18 mouse cellular contexts compared by ENCODE assay signal in the genomic region with DNA sequence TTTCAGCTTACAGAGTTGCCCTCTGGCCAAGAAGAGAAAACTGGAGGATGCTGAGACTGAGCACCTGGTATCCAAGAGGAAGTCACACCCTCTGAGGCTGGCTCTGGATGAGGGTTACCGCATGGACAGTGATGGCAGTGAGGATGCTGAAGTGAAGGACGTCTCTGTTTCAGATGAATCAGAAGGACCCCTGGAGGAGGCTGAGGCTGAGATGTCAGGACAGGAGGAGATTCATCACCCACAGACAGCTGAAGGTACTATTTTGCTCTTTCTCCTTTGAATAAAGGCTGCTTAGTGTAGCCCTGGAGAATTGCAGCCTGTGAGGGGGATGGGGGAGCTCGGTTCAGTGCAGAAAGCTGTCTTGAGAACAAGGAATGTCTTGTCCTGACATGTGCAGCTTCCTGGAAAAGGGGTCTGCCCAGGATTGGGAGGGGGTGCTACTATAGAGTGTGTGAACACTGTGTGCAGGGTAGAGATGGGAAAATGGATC. TPM values are rescaled to one million over a fixed set of nuclear protein-coding genes. Genes with fewer than 3 reads are reported as not detected.
DNase-seq lines count a peak whose midpoint lies in the region; ATAC-seq lines count a peak whose summit lies in the region.
"Had no signal": no experiment of that assay in that cellular context is flagged by ENCODE, and none has a peak within 500 bp of the region (broad histone marks: within the 10 kb centered on the region; RNA-seq: fewer than 3 reads in every experiment).

No protein-coding gene starts in this region.

- H3K4me1 ChIP-seq in hindbrain, embryonic 14.5 days (replicated peaks; ENCODE audit: control insufficient read depth, insufficient read depth, low read length): no peaks in the 10 kb centered on the region
- H3K4me1 ChIP-seq in hindbrain, embryonic 11.5 days (replicated peaks; ENCODE audit: control insufficient read depth, insufficient read depth, low read length): no peaks in the 10 kb centered on the region
- H3K4me1 ChIP-seq in neural tube, embryonic 11.5 days (ENCODE audit: control insufficient read depth, insufficient read depth, low read length): no peaks in the 10 kb centered on the region
- H3K4me1 ChIP-seq: heart, embryonic 10.5 days had no signal

- H3K27ac ChIP-seq in hindbrain, embryonic 14.5 days: no peak overlapping the region
- no peak overlapping the region for H3K27ac ChIP-seq in hindbrain, embryonic 11.5 days (ENCODE audit: low read depth, low read length)
- H3K27ac ChIP-seq in neural tube, embryonic 11.5 days (ENCODE audit: low read depth, low read length): no peak overlapping the region
- H3K27ac ChIP-seq: heart, embryonic 10.5 days had no signal

- H3K4me3 ChIP-seq in hindbrain, embryonic 14.5 days (replicated peaks; ENCODE audit: low read length): no peak overlapping the region
- H3K4me3 ChIP-seq in hindbrain, embryonic 11.5 days (ENCODE audit: low read depth, low read length): no peak overlapping the region
- no peak overlapping the region for H3K4me3 ChIP-seq in neural tube, embryonic 11.5 days (ENCODE audit: low read depth, low read length)
- H3K4me3 ChIP-seq: heart, embryonic 10.5 days; megakaryocyte, embryonic 14.5 days had no signal

- H3K36me3 ChIP-seq in hindbrain, embryonic 14.5 days (replicated peaks; ENCODE audit: control insufficient read depth, insufficient read depth): peaks cover 79% of the 10 kb centered on the region
- H3K36me3 ChIP-seq in hindbrain, embryonic 11.5 days (ENCODE audit: control insufficient read depth, insufficient read depth, low read length): no peaks in the 10 kb centered on the region
- no peaks in the 10 kb centered on the region; the same call in 1 of the 2 replicates for H3K36me3 ChIP-seq in neural tube, embryonic 11.5 days (ENCODE audit: control insufficient read depth, insufficient read depth, low read length)
- H3K36me3 ChIP-seq: heart, embryonic 10.5 days had no signal

- no peaks in the 10 kb centered on the region for H3K9me3 ChIP-seq in hindbrain, embryonic 14.5 days (ENCODE audit: control insufficient read depth, low read length)
- H3K9me3 ChIP-seq in hindbrain, embryonic 11.5 days (ENCODE audit: control insufficient read depth, low read length): no peaks in the 10 kb centered on the region
- no peaks in the 10 kb centered on the region for H3K9me3 ChIP-seq in neural tube, embryonic 11.5 days (ENCODE audit: control insufficient read depth, low read length)
- H3K9me3 ChIP-seq: heart, embryonic 10.5 days; megakaryocyte, embryonic 14.5 days had no signal

- H3K9ac ChIP-seq in hindbrain, embryonic 14.5 days: no peak overlapping the region
- no peak overlapping the region for H3K9ac ChIP-seq in hindbrain, embryonic 11.5 days (ENCODE audit: low read depth, low read length)
- H3K9ac ChIP-seq in neural tube, embryonic 11.5 days (ENCODE audit: low read length): no peak overlapping the region

- H3K4me2 ChIP-seq in hindbrain, embryonic 14.5 days (replicated peaks): no peak overlapping the region
- H3K4me2 ChIP-seq in hindbrain, embryonic 11.5 days (replicated peaks; ENCODE audit: low read depth, low read length): no peak overlapping the region
- no peak overlapping the region for H3K4me2 ChIP-seq in neural tube, embryonic 11.5 days (ENCODE audit: low read depth)

- no peaks in the 10 kb centered on the region for H3K27me3 ChIP-seq in hindbrain, embryonic 14.5 days (ENCODE audit: control insufficient read depth, insufficient read depth, low read length)
- H3K27me3 ChIP-seq in hindbrain, embryonic 11.5 days (ENCODE audit: control insufficient read depth, insufficient read depth, low read length): no peaks in the 10 kb centered on the region
- no peaks in the 10 kb centered on the region for H3K27me3 ChIP-seq in neural tube, embryonic 11.5 days (ENCODE audit: control insufficient read depth, insufficient read depth, low read length)

- no peak for DNase-seq in hindbrain, embryonic 14.5 days (ENCODE audit: low spot score)
- no peak for DNase-seq in hindbrain, embryonic 11.5 days (ENCODE audit: low spot score)
- peak; percentile 22 for DNase-seq in neural tube, embryonic 11.5 days (ENCODE audit: low spot score)
- no peak for DNase-seq in neural tube, embryonic 10.5 days (ENCODE audit: extremely low spot score, low spot score)
- DNase-seq in cerebellum, postnatal 25 days: peak; percentile 53 to 65
- DNase-seq in retina, embryonic 14.5 days (ENCODE audit: low spot score): peak; percentile 16
- no peak for DNase-seq in adrenal gland, adult 18-20 months (ENCODE audit: low spot score in 2 of 2)
- DNase-seq: adrenal gland, adult 2 months; kidney, postnatal 10 days; thymus, adult 18-20 months had no signal

- peak; percentile 40; the same call in 1 of the 2 replicates for ATAC-seq in hindbrain, embryonic 14.5 days (ENCODE audit: low FRiP score)
- no peak for ATAC-seq in hindbrain, embryonic 11.5 days (ENCODE audit: low FRiP score)
- ATAC-seq in neural tube, embryonic 11.5 days (ENCODE audit: insufficient read depth, low FRiP score, low TSS enrichment): no peak
- no peak for ATAC-seq in CD4-positive, CD25-positive, alpha-beta regulatory T cell, adult 4 months
- ATAC-seq: Patski had no signal

- WGBS in hindbrain, embryonic 14.5 days: 73% methylated on average over 3 of the region's 3 CpGs
- 59% methylated on average over 3 of the region's 3 CpGs for WGBS in hindbrain, embryonic 11.5 days
- 55% methylated on average over 3 of the region's 3 CpGs for WGBS in neural tube, embryonic 11.5 days

RNA-seq across cellular contexts. Expression of a gene that starts 32.6 kb away (rescaled TPM):
- 16.1 and 18.1 TPM in 2 replicates for polyA plus RNA-seq in hindbrain, embryonic 14.5 days (2014; fragmentation: Nextera tagmentation; extraction: Ambion mirVana)
- 38.7 and 39.3 TPM in 2 replicates for polyA plus RNA-seq in hindbrain, embryonic 11.5 days (2014; fragmentation: Nextera tagmentation; extraction: Ambion mirVana)
- 36.6 and 42.3 TPM in 2 replicates for polyA plus RNA-seq in neural tube, embryonic 11.5 days (2014; fragmentation: Nextera tagmentation; extraction: Ambion mirVana)
- total RNA-seq in adrenal gland, adult 18-20 months (2021): 1 to 10 TPM; 2.3 to 5.9 TPM
- polyA plus RNA-seq in CD4-positive, CD25-positive, alpha-beta regulatory T cell, adult 4 months (2017; shearing (Covaris generic)): not detected
- total RNA-seq: CH12.LX; gastrocnemius, adult 18-20 months had no signal
- polyA plus RNA-seq: liver, embryonic 16.5 days; Patski; spleen, adult 2 months had no signal

RNA-seq across cellular contexts. Expression of a gene that starts 42.0 kb away (rescaled TPM):
- 29.0 and 32.6 TPM in 2 replicates for polyA plus RNA-seq in hindbrain, embryonic 14.5 days (2014; fragmentation: Nextera tagmentation; extraction: Ambion mirVana)
- 33.8 and 34.3 TPM in 2 replicates for polyA plus RNA-seq in hindbrain, embryonic 11.5 days (2014; fragmentation: Nextera tagmentation; extraction: Ambion mirVana)
- 31.9 and 33.1 TPM in 2 replicates for polyA plus RNA-seq in neural tube, embryonic 11.5 days (2014; fragmentation: Nextera tagmentation; extraction: Ambion mirVana)
- total RNA-seq in adrenal gland, adult 18-20 months (2021): 10 to 100 TPM; 42.6 to 50.7 TPM
- polyA plus RNA-seq in CD4-positive, CD25-positive, alpha-beta regulatory T cell, adult 4 months (2017; shearing (Covaris generic)): 10 to 100 TPM; 65.5 to 69.4 TPM

Comparison
In these comparisons a context has a peak if more than half of its experiments do, and no peak if none do; other contexts are left out.
1. DNase-seq: peak in neural tube, embryonic 11.5 days (single experiment), cerebellum, postnatal 25 days (2 of 2) and retina, embryonic 14.5 days (single experiment); none in hindbrain, embryonic 14.5 days (single experiment), hindbrain, embryonic 11.5 days (single experiment), neural tube, embryonic 10.5 days (single experiment) and adrenal gland, adult 18-20 months (0 of 2).
2. RNA of a gene that starts 32.6 kb away (polyA plus RNA-seq): 36.6 to 42.3 TPM in neural tube, embryonic 11.5 days, 38.7 to 39.3 TPM in hindbrain, embryonic 11.5 days and 16.1 to 18.1 TPM in hindbrain, embryonic 14.5 days; not detected in CD4-positive, CD25-positive, alpha-beta regulatory T cell, adult 4 months; every median in the first group is over 10 times any median in the second.